Mouse (Mus musculus): ENCODE data around the gene Snrnp70. TPM values are rescaled to one million over a fixed set of nuclear protein-coding genes. Genes with fewer than 3 reads are reported as not detected.
"Not testable (repeated sequence)": the region's sequence is repeated elsewhere in the genome, so short reads cannot be mapped to it uniquely, and the experiment has no call there.

Gene Snrnp70
- polyA plus RNA-seq, 1 experiment, result 807 TPM

- TF ChIP-seq POLR2A (IDR thresholded peaks at IDR 0.05; ENCODE audit: borderline replicate concordance, insufficient read depth, low read length) (no peak), CTCF (IDR thresholded peaks at IDR 0.05; ENCODE audit: borderline replicate concordance, insufficient read depth, low read depth, low read length) (no peak)
- WGBS, result 81% methylated on average over 2 of the region's 2 CpGs
- no peaks in the 10 kb centered on the region for H3K27me3 ChIP-seq (ENCODE audit: control insufficient read depth, insufficient read depth, low read length)
- 0 out of 2 replicates have a peak, but pooled peaks cover 2% of the 10 kb centered on the region for H3K4me1 ChIP-seq (ENCODE audit: control insufficient read depth, insufficient read depth, low read length)
- H3K4me3 ChIP-seq (replicated peaks; ENCODE audit: insufficient read depth, low read depth, low read length), result no peak overlapping the region
- DNase-seq, result no peak
- H3K27ac ChIP-seq (ENCODE audit: insufficient read depth, low read length), result no peak overlapping the region
Measured at GRCm38 (mm10) chr7:45396787-45397186, 1.2 kb upstream of the Snrnp70 start.

- TF ChIP-seq CTCF (IDR thresholded peaks at IDR 0.05; ENCODE audit: borderline replicate concordance, insufficient read depth, low read depth, low read length), result 0 out of 2 replicates have a peak, but pooled peaks have one; percentile 5
- not testable (repeated sequence) for DNase-seq; H3K4me1 ChIP-seq (ENCODE audit: control insufficient read depth, insufficient read depth, low read length); H3K27me3 ChIP-seq (ENCODE audit: control insufficient read depth, insufficient read depth, low read length)
- Histone ChIP-seq H3K27ac (ENCODE audit: insufficient read depth, low read length) (peak overlapping the region; percentile 19; the same call in 1 of the 2 replicates), H3K4me3 (replicated peaks; ENCODE audit: insufficient read depth, low read depth, low read length) (peak overlapping the region; percentile 48)
- WGBS, result under 1% methylated on average over 3 of the region's 3 CpGs
Measured at GRCm38 (mm10) chr7:45396337-45396775, 814 bp upstream of the Snrnp70 start.

- H3K27me3 ChIP-seq (ENCODE audit: control insufficient read depth, insufficient read depth, low read length), result no peaks in the 10 kb centered on the region
- peak overlapping the region; percentile 45 for H3K27ac ChIP-seq (ENCODE audit: insufficient read depth, low read length)
- peak overlapping the region; percentile 71 for H3K4me3 ChIP-seq (replicated peaks; ENCODE audit: insufficient read depth, low read depth, low read length)
- 0 out of 2 replicates have a peak, but pooled peaks cover 2% of the 10 kb centered on the region for H3K4me1 ChIP-seq (ENCODE audit: control insufficient read depth, insufficient read depth, low read length)
- under 1% methylated on average over 20 of the region's 20 CpGs for WGBS
- DNase-seq, result no peak
- TF ChIP-seq POLR2A (IDR thresholded peaks at IDR 0.05; ENCODE audit: borderline replicate concordance, insufficient read depth, low read length), result no peak
- no peak for TF ChIP-seq CTCF (IDR thresholded peaks at IDR 0.05; ENCODE audit: borderline replicate concordance, insufficient read depth, low read depth, low read length)
Measured at GRCm38 (mm10) chr7:45395129-45395541, 407 bp downstream of the Snrnp70 start.

- no peak overlapping the region for H3K4me3 ChIP-seq (replicated peaks; ENCODE audit: insufficient read depth, low read depth, low read length)
- WGBS, result 92% methylated on average over 3 of the region's 3 CpGs
- no peaks in the 10 kb centered on the region for H3K27me3 ChIP-seq (ENCODE audit: control insufficient read depth, insufficient read depth, low read length)
- no peak for DNase-seq
- no peak overlapping the region for H3K27ac ChIP-seq (ENCODE audit: insufficient read depth, low read length)
- TF ChIP-seq CTCF (IDR thresholded peaks at IDR 0.05; ENCODE audit: borderline replicate concordance, insufficient read depth, low read depth, low read length) (peak; percentile 14; the same call in 1 of the 2 replicates), POLR2A (IDR thresholded peaks at IDR 0.05; ENCODE audit: borderline replicate concordance, insufficient read depth, low read length) (no peak)
- no peaks in the 10 kb centered on the region for H3K4me1 ChIP-seq (ENCODE audit: control insufficient read depth, insufficient read depth, low read length)
Measured at GRCm38 (mm10) chr7:45386077-45386476, 9.5 kb downstream of the Snrnp70 start.

- TF ChIP-seq POLR2A (IDR thresholded peaks at IDR 0.05; ENCODE audit: borderline replicate concordance, insufficient read depth, low read length) (no peak), CTCF (IDR thresholded peaks at IDR 0.05; ENCODE audit: borderline replicate concordance, insufficient read depth, low read depth, low read length) (no peak)
- Histone ChIP-seq H3K27me3 (ENCODE audit: control insufficient read depth, insufficient read depth, low read length) (no peaks in the 10 kb centered on the region), H3K4me3 (replicated peaks; ENCODE audit: insufficient read depth, low read depth, low read length) (no peak overlapping the region), H3K27ac (ENCODE audit: insufficient read depth, low read length) (no peak overlapping the region), H3K4me1 (ENCODE audit: control insufficient read depth, insufficient read depth, low read length) (no peaks in the 10 kb centered on the region)
- DNase-seq, result no peak
- 36% methylated on average over 1 of the region's 1 CpGs for WGBS
Measured at GRCm38 (mm10) chr7:45376057-45376456, 19.5 kb downstream of the Snrnp70 start.

- Histone ChIP-seq H3K4me3 (replicated peaks; ENCODE audit: insufficient read depth, low read depth, low read length) (no peak overlapping the region), H3K27me3 (ENCODE audit: control insufficient read depth, insufficient read depth, low read length) (no peaks in the 10 kb centered on the region), H3K27ac (ENCODE audit: insufficient read depth, low read length) (no peak overlapping the region), H3K4me1 (ENCODE audit: control insufficient read depth, insufficient read depth, low read length) (no peaks in the 10 kb centered on the region; the same call in 1 of the 2 replicates)
- TF ChIP-seq CTCF (IDR thresholded peaks at IDR 0.05; ENCODE audit: borderline replicate concordance, insufficient read depth, low read depth, low read length) (no peak), POLR2A (IDR thresholded peaks at IDR 0.05; ENCODE audit: borderline replicate concordance, insufficient read depth, low read length) (no peak)
- DNase-seq, result no peak
- 91% methylated on average over 8 of the region's 8 CpGs for WGBS
Measured at GRCm38 (mm10) chr7:45374620-45375019, 20.9 kb downstream of the Snrnp70 start.

- H3K4me3 ChIP-seq (replicated peaks; ENCODE audit: insufficient read depth, low read depth, low read length), result no peak overlapping the region
- H3K27ac ChIP-seq (ENCODE audit: insufficient read depth, low read length), result no peak overlapping the region
- H3K4me1 ChIP-seq (ENCODE audit: control insufficient read depth, insufficient read depth, low read length), result peaks cover 12% of the 10 kb centered on the region
- no peaks in the 10 kb centered on the region for H3K27me3 ChIP-seq (ENCODE audit: control insufficient read depth, insufficient read depth, low read length)
- TF ChIP-seq POLR2A (IDR thresholded peaks at IDR 0.05; ENCODE audit: borderline replicate concordance, insufficient read depth, low read length) (no peak), CTCF (IDR thresholded peaks at IDR 0.05; ENCODE audit: borderline replicate concordance, insufficient read depth, low read depth, low read length) (no peak)
- 82% methylated on average over 5 of the region's 5 CpGs for whole genome bisulfite sequencing
- no peak for DNase-seq
Measured at GRCm38 (mm10) chr7:45372371-45372770, 23.2 kb downstream of the Snrnp70 start.

- peak; percentile 89 for DNase-seq
- Histone ChIP-seq H3K4me1 (ENCODE audit: control insufficient read depth, insufficient read depth, low read length) (peaks cover 12% of the 10 kb centered on the region), H3K27me3 (ENCODE audit: control insufficient read depth, insufficient read depth, low read length) (no peaks in the 10 kb centered on the region), H3K4me3 (replicated peaks; ENCODE audit: insufficient read depth, low read depth, low read length) (peak within 1 kb of the TSS; percentile 70), H3K27ac (ENCODE audit: insufficient read depth, low read length) (peak within 1 kb of the TSS; percentile 12; the same call in 1 of the 2 replicates)
- TF ChIP-seq CTCF (IDR thresholded peaks at IDR 0.05; ENCODE audit: borderline replicate concordance, insufficient read depth, low read depth, low read length) (no peak), POLR2A (IDR thresholded peaks at IDR 0.05; ENCODE audit: borderline replicate concordance, insufficient read depth, low read length) (no peak; the same call in 1 of the 2 replicates)
- 12% methylated on average over 28 of the region's 28 CpGs for WGBS
Measured at GRCm38 (mm10) chr7:45370475-45371311, 24.8 kb downstream of the Snrnp70 start, which contains the start of gene Lin7b. Gene Lin7b, minus strand, starts transcription at chr7:45370583.

Measured in cerebellum, adult 2 months (tissue).